Mouse (Mus musculus) lung, postnatal 0 days (tissue): ENCODE results near the gene Tlk1.

ENCODE experiments used
- CTCF ChIP-seq: IDR thresholded peaks from 2 replicates; pipeline ENCODE4 v1.5.1; 2016; ENCODE audit warnings: antibody characterized with exemption, mild to moderate bottlenecking
- EP300 ChIP-seq: IDR thresholded peaks from 2 replicates; pipeline ENCODE4 v1.6.1; 2016; ENCODE audit warnings: antibody characterized with exemption, mild to moderate bottlenecking, control low read depth

DNA sequence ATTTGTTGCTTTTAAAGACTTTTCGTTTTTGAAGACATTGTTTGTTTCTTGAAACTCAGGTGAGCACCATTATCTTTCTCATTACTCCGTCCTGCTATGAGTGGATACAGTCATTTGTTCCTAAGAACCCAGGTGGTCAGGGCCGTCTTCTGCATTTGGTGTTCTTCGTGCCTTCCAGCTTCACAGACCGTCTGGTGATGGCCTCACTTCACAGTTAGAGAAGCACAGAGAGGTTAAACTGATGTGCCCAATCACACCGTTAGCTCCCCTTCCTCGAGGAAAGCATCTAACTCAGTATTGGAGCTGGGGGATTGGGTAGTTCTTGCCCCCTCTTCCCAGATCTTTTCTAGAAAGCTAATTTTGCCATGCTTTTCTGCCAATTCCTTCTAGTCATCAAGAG lies 158.5 kb downstream of the Tlk1 start:
- TF ChIP-seq CTCF (no peak), EP300 (no peak)
